Mouse (Mus musculus) lung, postnatal 0 days (tissue): ENCODE measurements around the gene Myoz1.

Experiments used
- CTCF ChIP-seq: IDR thresholded peaks from 2 replicates; pipeline ENCODE4 v1.5.1; 2016; ENCODE audit warnings: antibody characterized with exemption, mild to moderate bottlenecking
- EP300 ChIP-seq: IDR thresholded peaks from 2 replicates; pipeline ENCODE4 v1.6.1; 2016; ENCODE audit warnings: antibody characterized with exemption, mild to moderate bottlenecking, control low read depth

DNA sequence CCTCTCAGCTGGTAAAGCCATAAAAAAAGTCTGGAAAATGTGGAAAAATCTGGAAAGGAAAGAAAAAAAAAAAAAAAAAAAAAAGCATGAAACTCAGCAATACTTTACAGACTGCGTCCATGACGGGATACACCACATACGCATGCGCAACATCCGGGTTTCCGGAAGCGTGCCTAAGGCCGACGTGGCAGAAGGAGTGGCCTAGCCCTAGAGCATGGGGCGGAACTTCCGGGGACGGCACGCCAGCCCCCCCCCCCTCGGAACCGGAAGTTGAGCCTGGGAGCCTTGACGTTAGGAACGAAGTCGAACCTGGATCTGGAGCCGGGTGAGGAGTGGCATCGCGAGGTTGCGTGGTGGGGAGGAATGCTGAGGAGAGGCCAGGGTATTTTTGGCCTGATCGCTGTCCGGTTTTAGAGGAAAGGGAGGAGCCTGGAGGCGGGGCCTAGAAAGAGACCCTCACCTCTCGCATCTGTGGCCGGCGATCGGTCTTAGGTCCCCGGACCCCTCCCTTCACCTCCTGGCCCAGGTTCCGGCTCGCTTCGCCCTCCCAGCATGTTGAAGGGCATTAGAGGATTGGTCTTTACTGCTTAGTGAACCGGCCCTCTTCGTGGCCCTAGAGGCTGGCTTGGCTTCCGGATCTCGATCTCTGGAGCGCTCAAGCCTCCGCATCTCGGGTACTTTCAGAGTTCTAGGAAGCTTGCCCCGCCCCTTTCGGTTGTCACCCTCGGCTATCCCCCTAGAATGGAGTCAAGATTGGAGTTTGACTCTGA is 17.9 kb upstream of the Myoz1 start, which contains the start of gene Sec24c:
- TF ChIP-seq CTCF (no peak), EP300 (no peak; the same call in none of the 2 replicates)
